Mouse (Mus musculus) heart, postnatal 0 days (tissue): ENCODE data around the gene Hsh2d. TPM values are rescaled to one million over a fixed set of nuclear protein-coding genes. Genes with fewer than 3 reads are reported as not detected.

ENCODE experiments used
- ATAC-seq: fragments of 200-750 bp; cut with Nextera tagmentation; 2 replicates; pipeline ENCODE4 v1.8.0; 2017; ENCODE audit warnings: low read depth, moderate number of reproducible peaks, moderate library complexity; ENCODE audit not compliant: insufficient read depth
- DNase-seq: peaks from one replicate; pipeline ENCODE4 v3.0.0-alpha.2; 2016; ENCODE audit warnings: low spot score
- H3K27ac ChIP-seq: fragments of 300-500 bp; sonication (generic); 2 replicates; pipeline ENCODE4 v1.5.1; 2014; ENCODE audit warnings: low read depth, mild to moderate bottlenecking
- H3K27me3 ChIP-seq: fragments of 300-500 bp; sonication (generic); 2 replicates; pipeline ENCODE4 v1.6.1; 2014; ENCODE audit warnings: low read length, mixed read lengths; ENCODE audit not compliant: control insufficient read depth, insufficient read depth
- H3K36me3 ChIP-seq: fragments of 300-500 bp; sonication (generic); replicated peaks from 2 replicates; pipeline ENCODE4 v1.6.1; 2014; ENCODE audit warnings: low read length, mixed read lengths; ENCODE audit not compliant: control insufficient read depth, insufficient read depth
- H3K4me1 ChIP-seq: fragments of 300-500 bp; sonication (generic); 2 replicates; pipeline ENCODE4 v1.6.1; 2014; ENCODE audit warnings: antibody characterized with exemption; ENCODE audit not compliant: control insufficient read depth, insufficient read depth
- H3K4me2 ChIP-seq: fragments of 300-500 bp; sonication (generic); 2 replicates; pipeline ENCODE4 v1.6.1; 2014; ENCODE audit warnings: low read depth, mild to moderate bottlenecking, low read length, moderate library complexity
- H3K4me3 ChIP-seq: fragments of 300-500 bp; sonication (generic); 2 replicates; pipeline ENCODE4 v1.5.1; 2014; ENCODE audit warnings: low read depth, low read length
- H3K9ac ChIP-seq: fragments of 300-500 bp; sonication (generic); replicated peaks from 2 replicates; pipeline ENCODE4 v1.6.1; 2014; ENCODE audit warnings: low read depth, low read length, mixed read lengths
- H3K9me3 ChIP-seq: fragments of 300-500 bp; sonication (generic); replicated peaks from 2 replicates; pipeline ENCODE4 v1.6.1; 2016; ENCODE audit warnings: low read length; ENCODE audit not compliant: control insufficient read depth
- CTCF ChIP-seq: IDR thresholded peaks from 2 replicates; pipeline ENCODE4 v1.5.1; 2016; ENCODE audit warnings: antibody characterized with exemption, control low read depth, low read depth
- EP300 ChIP-seq: IDR thresholded peaks from 2 replicates; pipeline ENCODE4 v1.6.1; 2016; ENCODE audit warnings: antibody characterized with exemption, low read depth
- WGBS: fragments of 180-500 bp; shearing (Covaris S2); extraction: QIAGEN DNeasy Blood & Tissue Kit; methylation state at CpG from one replicate; pipeline ENCODE4 v1.1.7; 2014; 5-methylcytosine and 5-hydroxymethylcytosine counted together
- polyA plus RNA-seq: library from polyadenylated mRNA; unstranded; fragments of >200 nt; fragmentation: Nextera tagmentation; extraction: Ambion mirVana; gene quantifications from 2 replicates; pipeline ENCODE4 v1.2.1, GENCODE M21; 2015
- total RNA-seq: library from RNA; depleted of rRNA; stranded (reverse); fragments of >200 nt; gene quantifications from 2 replicates; pipeline ENCODE4 v1.2.3, GENCODE M21; 2014; ENCODE audit warnings: low replicate concordance

Hsh2d gene
- total and polyA plus RNA-seq, 2 experiments from 2014 or later: 0.12 TPM; not detected in 1

GRCm38 (mm10) chr8:72192065-72192464, 2.6 kb downstream of the Hsh2d start:
- Histone ChIP-seq H3K27me3 (no peaks in the 10 kb centered on the region), H3K4me2 (no peak overlapping the region), H3K9ac (no peak overlapping the region), H3K9me3 (no peaks in the 10 kb centered on the region), H3K4me1 (no peaks in the 10 kb centered on the region), H3K4me3 (no peak overlapping the region), H3K27ac (no peak overlapping the region), H3K36me3 (no peaks in the 10 kb centered on the region)
- no peak for TF ChIP-seq EP300
- no peak for TF ChIP-seq CTCF
- DNase-seq (no peak), ATAC-seq (no peak)

GRCm38 (mm10) chr8:72197997-72198396, 8.6 kb downstream of the Hsh2d start:
- no peak overlapping the region for H3K4me3 ChIP-seq
- H3K27ac ChIP-seq: no peak overlapping the region
- 56% methylated on average over 8 of the region's 8 CpGs for WGBS
- H3K4me1 ChIP-seq: no peaks in the 10 kb centered on the region
- H3K9me3 ChIP-seq: peaks cover 10% of the 10 kb centered on the region
- H3K36me3 ChIP-seq: no peaks in the 10 kb centered on the region
- no peaks in the 10 kb centered on the region for H3K27me3 ChIP-seq
- H3K4me2 ChIP-seq: no peak overlapping the region
- TF ChIP-seq EP300 (no peak), CTCF (no peak)
- ATAC-seq: no peak
- H3K9ac ChIP-seq: no peak overlapping the region
- DNase-seq: no peak

GRCm38 (mm10) chr8:72208582-72208981, 19.1 kb downstream of the Hsh2d start:
- ATAC-seq: no peak
- no peak overlapping the region for H3K27ac ChIP-seq
- WGBS: 65% methylated on average over 1 of the region's 1 CpGs
- no peak overlapping the region for H3K9ac ChIP-seq
- H3K4me1 ChIP-seq: no peaks in the 10 kb centered on the region
- H3K9me3 ChIP-seq: peaks cover 6% of the 10 kb centered on the region; the same call in 1 of the 2 replicates
- H3K4me2 ChIP-seq: no peak overlapping the region
- no peaks in the 10 kb centered on the region for H3K36me3 ChIP-seq
- no peak for TF ChIP-seq CTCF
- no peak for TF ChIP-seq EP300
- no peak for DNase-seq
- no peaks in the 10 kb centered on the region for H3K27me3 ChIP-seq
- H3K4me3 ChIP-seq: no peak overlapping the region

GRCm38 (mm10) chr8:72210222-72210621, 20.8 kb downstream of the Hsh2d start:
- no peaks in the 10 kb centered on the region for H3K4me1 ChIP-seq
- TF ChIP-seq EP300: no peak
- TF ChIP-seq CTCF: no peak
- H3K4me3 ChIP-seq: no peak overlapping the region
- no peak overlapping the region for H3K4me2 ChIP-seq
- no peaks in the 10 kb centered on the region for H3K36me3 ChIP-seq
- 64% methylated on average over 4 of the region's 4 CpGs for WGBS
- ATAC-seq (no peak), DNase-seq (no peak)
- H3K9ac ChIP-seq: no peak overlapping the region
- H3K27me3 ChIP-seq: no peaks in the 10 kb centered on the region
- H3K27ac ChIP-seq: no peak overlapping the region
- H3K9me3 ChIP-seq: no peaks in the 10 kb centered on the region

- H3K4me2 ChIP-seq: no peak overlapping the region
- no peak overlapping the region for H3K4me3 ChIP-seq
- H3K27ac ChIP-seq: no peak overlapping the region
- TF ChIP-seq EP300 (no peak), CTCF (no peak)
- no peaks in the 10 kb centered on the region for H3K4me1 ChIP-seq
- no peaks in the 10 kb centered on the region for H3K9me3 ChIP-seq
- 55% methylated on average over 2 of the region's 2 CpGs for WGBS
- H3K27me3 ChIP-seq: no peaks in the 10 kb centered on the region
- no peaks in the 10 kb centered on the region for H3K36me3 ChIP-seq
- H3K9ac ChIP-seq: no peak overlapping the region
- ATAC-seq: no peak
- no peak for DNase-seq
Measured at GRCm38 (mm10) chr8:72210710-72211109, 21.3 kb downstream of the Hsh2d start.

GRCm38 (mm10) chr8:72211846-72212245, 22.4 kb downstream of the Hsh2d start:
- H3K4me2 ChIP-seq: no peak overlapping the region
- H3K9ac ChIP-seq: no peak overlapping the region
- DNase-seq: no peak
- ATAC-seq: no peak
- no peaks in the 10 kb centered on the region for H3K36me3 ChIP-seq
- TF ChIP-seq EP300: no peak
- TF ChIP-seq CTCF: no peak
- H3K9me3 ChIP-seq: no peaks in the 10 kb centered on the region
- H3K4me3 ChIP-seq: no peak overlapping the region
- WGBS: 69% methylated on average over 1 of the region's 1 CpGs
- no peaks in the 10 kb centered on the region for H3K4me1 ChIP-seq
- H3K27me3 ChIP-seq: no peaks in the 10 kb centered on the region
- no peak overlapping the region for H3K27ac ChIP-seq
